Mouse (Mus musculus): ENCODE measurements around the gene Commd1.
A peak's percentile ranks its signal among the peaks of the same experiment; 100 is the strongest.

DNA sequence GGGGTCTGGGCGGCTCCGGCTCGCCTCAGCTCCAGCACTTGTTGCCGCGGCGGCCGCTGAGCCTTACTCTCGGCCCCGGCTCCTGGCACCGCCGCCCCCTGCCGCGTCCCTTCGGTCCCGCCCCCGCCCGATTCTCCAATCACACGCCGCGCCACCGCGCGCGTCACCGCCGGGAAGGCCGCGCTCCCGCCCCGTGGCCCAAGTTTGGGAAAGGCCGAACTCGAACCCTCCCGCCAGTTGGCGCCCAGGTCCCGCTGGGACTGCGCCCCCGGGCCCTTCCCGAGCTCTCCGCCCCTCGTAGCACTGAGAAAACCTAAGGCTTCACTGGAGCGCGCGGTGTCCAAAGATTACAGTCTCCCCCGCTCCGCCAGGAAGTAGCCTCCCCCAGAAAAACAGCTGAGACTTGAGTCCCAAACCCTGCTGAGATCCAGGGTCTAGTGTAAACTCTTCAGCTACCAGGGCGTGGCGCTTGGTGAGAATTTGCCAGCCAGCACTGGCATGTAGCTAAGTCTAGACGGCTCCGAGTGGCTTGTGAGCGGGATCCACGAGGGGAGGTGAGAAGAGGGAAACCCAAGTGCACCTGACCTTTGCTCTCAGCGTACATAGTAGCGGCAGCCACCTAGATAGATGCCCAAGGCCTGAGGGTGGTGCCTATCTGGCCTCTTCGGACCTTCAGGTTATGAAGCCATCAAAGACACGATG is 122.4 kb downstream of the Commd1 start:
- peak; percentile 38 for TF ChIP-seq CTCF (conservative IDR thresholded peaks at IDR 0.05; ENCODE audit: insufficient read depth, insufficient read length, low read depth, low read length)
- TF ChIP-seq POLR2A (IDR thresholded peaks at IDR 0.05; ENCODE audit: low read depth, low read length), result peak; percentile 56

Measured in kidney, adult 2 months (tissue).